Mouse (Mus musculus): ENCODE measurements around the gene Rasgef1a. TPM values are rescaled to one million over a fixed set of nuclear protein-coding genes. Genes with fewer than 3 reads are reported as not detected.

Gene Rasgef1a
- total RNA-seq (2021), result under 1 TPM; 0.10 to 0.15 TPM
- long read RNA-seq, experiment 1, result 0 reads
- long read RNA-seq, experiment 2, result 0 reads

GRCm38 (mm10) chr6:118010756-118011615 is at the start of gene Rasgef1a:
Rasgef1a (plus strand) TSS chr6:118011438.
- no peak for DNase-seq
- intact Hi-C loops (cut with DNase I), result no loop called here

- no peak for DNase-seq
- intact Hi-C loops (cut with DNase I), result no loop called here
Measured at GRCm38 (mm10) chr6:117963201-117963600, 48.0 kb upstream of the Rasgef1a start.

- no peak for DNase-seq
- intact Hi-C loops (cut with DNase I), result no loop called here
Measured at GRCm38 (mm10) chr6:117966729-117967128, 44.5 kb upstream of the Rasgef1a start.

- no peak for DNase-seq
- intact Hi-C loops (cut with DNase I), result no loop called here
Measured at GRCm38 (mm10) chr6:117987173-117987572, 24.1 kb upstream of the Rasgef1a start.

- intact Hi-C loops (cut with DNase I), result no loop called here
- DNase-seq, result no peak
Measured at GRCm38 (mm10) chr6:117989209-117989608, 22.0 kb upstream of the Rasgef1a start.

- intact Hi-C loops (cut with DNase I), result no loop called here
- DNase-seq, result no peak
Measured at GRCm38 (mm10) chr6:117990649-117991048, 20.6 kb upstream of the Rasgef1a start.

- intact Hi-C loops (cut with DNase I), result no loop called here
- DNase-seq, result peak; percentile 49 to 51
Measured at GRCm38 (mm10) chr6:117991297-117991696, 19.9 kb upstream of the Rasgef1a start.

GRCm38 (mm10) chr6:117991928-117992327 is 19.3 kb upstream of the Rasgef1a start:
- intact Hi-C loops (cut with DNase I), result no loop called here
- DNase-seq, result no peak

- DNase-seq, result no peak
- intact Hi-C loops (cut with DNase I), result no loop called here
Measured at GRCm38 (mm10) chr6:117995168-117995567, 16.1 kb upstream of the Rasgef1a start.

- intact Hi-C loops (cut with DNase I), result no loop called here
- no peak for DNase-seq
Measured at GRCm38 (mm10) chr6:118001272-118001671, 10.0 kb upstream of the Rasgef1a start.

GRCm38 (mm10) chr6:118007302-118007701 is 3.9 kb upstream of the Rasgef1a start:
- intact Hi-C loops (cut with DNase I), result no loop called here
- DNase-seq, result no peak

- DNase-seq, result no peak
- intact Hi-C loops (cut with DNase I), result no loop called here
Measured at GRCm38 (mm10) chr6:118007843-118008539, 3.2 kb upstream of the Rasgef1a start.

GRCm38 (mm10) chr6:118010256-118010655 is 982 bp upstream of the Rasgef1a start:
- intact Hi-C loops (cut with DNase I), result no loop called here

GRCm38 (mm10) chr6:118011616-118012316 is 528 bp downstream of the Rasgef1a start:
- DNase-seq, result no peak
- intact Hi-C loops (cut with DNase I), result no loop called here

More at GRCm38 (mm10) chr6:118010256-118010655, 982 bp upstream of the Rasgef1a start:
- no peak for DNase-seq

GRCm38 (mm10) chr6:118012317-118012700 is 1.1 kb downstream of the Rasgef1a start:
- DNase-seq, result no peak
- intact Hi-C loops (cut with DNase I), result no loop called here

GRCm38 (mm10) chr6:118012987-118013866 is 2.0 kb downstream of the Rasgef1a start:
- intact Hi-C loops (cut with DNase I), result no loop called here
- no peak for DNase-seq

GRCm38 (mm10) chr6:118014881-118015280 is 3.6 kb downstream of the Rasgef1a start:
- intact Hi-C loops (cut with DNase I), result no loop called here
- no peak for DNase-seq

GRCm38 (mm10) chr6:118015971-118016370 is 4.7 kb downstream of the Rasgef1a start:
- intact Hi-C loops (cut with DNase I), result no loop called here
- no peak for DNase-seq

GRCm38 (mm10) chr6:118018666-118019065 is 7.4 kb downstream of the Rasgef1a start:
- no peak for DNase-seq
- intact Hi-C loops (cut with DNase I), result no loop called here

GRCm38 (mm10) chr6:118019569-118019968 is 8.3 kb downstream of the Rasgef1a start:
- no peak for DNase-seq
- intact Hi-C loops (cut with DNase I), result no loop called here

Data from gastrocnemius, postnatal 36 days (tissue).